Mouse (Mus musculus) cortical plate, adult 2 months (tissue): Measurements from ENCODE around the gene Nthl1.

ENCODE experiments used
- CTCF ChIP-seq: fragments of 200-500 bp; IDR thresholded peaks from 2 replicates; pipeline ENCODE4 v1.5.1; 2011; ENCODE audit warnings: mild to moderate bottlenecking, control low read depth, low read length; ENCODE audit not compliant: insufficient read depth; ENCODE audit errors: extremely low read depth
- POLR2A ChIP-seq: fragments of 200-500 bp; IDR thresholded peaks from 2 replicates; pipeline ENCODE4 v1.6.1; 2011; ENCODE audit warnings: mild to moderate bottlenecking, low read length, control low read depth; ENCODE audit not compliant: insufficient read depth; ENCODE audit errors: extremely low read depth

- TF ChIP-seq CTCF (no peak), POLR2A (no peak)
Observed at GRCm38 (mm10) chr17:24644030-24644715, 11.7 kb downstream of the Nthl1 start.
